Mouse (Mus musculus): Measurements from ENCODE around the gene Fmod.

DNA sequence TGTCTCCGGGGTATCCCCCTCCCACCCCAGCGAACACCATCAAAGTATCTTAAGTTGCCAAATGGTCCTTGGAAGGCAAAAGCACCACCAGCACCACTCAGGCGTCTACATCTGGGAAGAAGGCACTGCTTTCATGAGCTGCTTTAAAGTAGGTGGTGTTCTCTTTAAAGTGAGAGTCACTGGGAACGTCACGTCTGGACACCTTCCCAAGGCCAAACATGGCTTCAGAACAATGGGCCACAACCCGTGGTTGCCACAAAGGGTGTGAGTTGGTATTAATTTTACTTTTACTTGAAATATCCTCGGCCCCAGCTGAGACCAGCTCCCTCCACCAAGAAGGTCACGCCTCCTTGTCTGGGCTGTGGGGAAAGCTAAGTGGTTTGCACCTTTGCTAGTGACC lies 20.7 kb downstream of the Fmod start:
- TF ChIP-seq CTCF (IDR thresholded peaks at IDR 0.05; ENCODE audit: low read depth, low read length) (no peak), TAL1 (conservative IDR thresholded peaks at IDR 0.05; ENCODE audit: low read depth, low read length) (no peak), POLR2AphosphoS5 (IDR thresholded peaks at IDR 0.05; ENCODE audit: insufficient replicate concordance, low read depth, low read length) (no peak)
